Mouse (Mus musculus): Measurements from ENCODE around the gene Plac1. TPM values are rescaled to one million over a fixed set of nuclear protein-coding genes. Genes with fewer than 3 reads are reported as not detected.

Plac1 gene
- polyA plus RNA-seq, 1 experiment from 2014 or later: 6.6 TPM

DNA sequence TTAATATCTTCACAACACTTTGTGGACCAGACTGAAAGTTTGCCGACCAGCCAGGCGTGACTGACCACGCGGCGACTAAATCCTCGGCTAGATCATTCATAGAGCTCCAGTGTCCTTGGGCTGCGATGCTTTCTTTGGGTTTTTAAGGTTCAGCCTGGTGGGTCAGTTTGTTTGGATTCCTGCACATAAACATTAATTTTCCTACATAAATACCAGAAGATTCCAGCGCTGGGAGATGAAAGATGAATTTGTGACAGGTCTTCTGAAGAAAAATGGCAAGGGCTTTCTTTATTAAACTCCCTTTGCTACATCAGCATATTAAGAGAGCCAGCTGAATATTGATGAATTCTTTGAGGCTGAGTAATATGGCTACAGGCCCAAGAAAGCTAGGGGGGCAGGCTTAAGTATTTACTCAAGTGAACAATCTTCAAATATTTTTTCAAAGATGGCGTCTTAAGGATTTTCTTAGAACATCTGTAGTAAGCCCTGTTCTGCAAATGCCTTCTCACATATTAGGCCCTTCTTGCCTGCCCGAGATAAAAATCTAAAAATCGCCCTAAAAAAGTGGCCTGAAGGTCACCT, 180.4 kb downstream of the Plac1 start:
- Histone ChIP-seq H3K27ac (replicated peaks; ENCODE audit: low read depth, low read length) (no peak overlapping the region), H3K4me1 (ENCODE audit: control insufficient read depth, insufficient read depth, low read length) (no peaks in the 10 kb centered on the region), H3K4me3 (ENCODE audit: low read depth, low read length) (no peak overlapping the region), H3K9me3 (replicated peaks; ENCODE audit: control insufficient read depth, low read length) (no peaks in the 10 kb centered on the region), H3K27me3 (ENCODE audit: control insufficient read depth, insufficient read depth, low read length) (no peaks in the 10 kb centered on the region), H3K4me2 (ENCODE audit: low read depth, low read length) (peak overlapping the region; percentile 51), H3K36me3 (replicated peaks; ENCODE audit: control insufficient read depth, insufficient read depth, low read depth, low read length) (no peaks in the 10 kb centered on the region), H3K9ac (replicated peaks; ENCODE audit: low read length) (no peak overlapping the region)
- ATAC-seq (replicated peaks; ENCODE audit: insufficient number of reproducible peaks, low FRiP score, low TSS enrichment, low read depth): no peak
- 33% methylated on average over 11 of the region's 11 CpGs for WGBS
- DNase-seq (ENCODE audit: low spot score): no peak

DNA sequence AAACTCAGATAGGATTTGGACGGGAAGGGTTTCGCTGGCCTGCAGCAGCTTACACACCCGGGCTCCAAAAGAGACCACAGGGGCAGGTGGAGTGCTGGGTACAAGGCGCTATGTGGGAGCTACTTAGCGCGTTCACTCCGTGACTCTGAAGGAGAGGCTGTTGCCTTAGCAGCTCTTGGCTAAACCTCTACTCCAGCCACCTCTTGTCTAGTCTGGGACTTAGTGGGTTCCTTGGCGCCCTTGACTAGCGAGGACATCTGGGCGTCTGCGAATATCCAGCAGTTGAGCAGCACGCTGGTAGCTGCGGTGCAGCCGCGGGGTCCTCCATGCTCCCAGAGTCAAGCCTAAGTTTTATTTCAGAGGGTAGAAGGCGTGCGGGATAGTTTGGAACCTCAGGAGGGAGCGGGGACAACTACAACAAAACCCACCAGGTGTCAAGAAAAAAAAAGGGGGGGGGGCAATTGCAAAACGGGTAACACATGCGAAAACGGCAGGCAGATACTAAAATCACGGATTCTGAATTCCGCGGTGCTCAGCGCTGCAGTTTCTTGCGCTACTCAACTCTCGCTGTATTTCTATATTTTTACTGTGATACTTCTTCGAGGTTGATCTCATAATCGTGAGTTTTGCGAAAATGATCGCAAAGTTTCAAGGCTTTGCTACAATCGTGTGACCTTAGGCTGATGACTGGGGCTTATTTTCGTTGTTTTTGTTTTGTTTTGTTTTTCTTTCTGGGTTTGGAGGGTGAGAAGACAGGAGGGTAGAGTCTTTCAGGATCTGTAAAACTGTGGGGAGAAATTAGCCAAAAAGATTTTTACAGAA, 181.2 kb downstream of the Plac1 start:
- Histone ChIP-seq H3K4me3 (ENCODE audit: low read depth, low read length) (peak overlapping the region; percentile 18), H3K9me3 (replicated peaks; ENCODE audit: control insufficient read depth, low read length) (no peaks in the 10 kb centered on the region), H3K27ac (replicated peaks; ENCODE audit: low read depth, low read length) (no peak overlapping the region), H3K4me2 (ENCODE audit: low read depth, low read length) (peak overlapping the region; percentile 51), H3K4me1 (ENCODE audit: control insufficient read depth, insufficient read depth, low read length) (no peaks in the 10 kb centered on the region), H3K27me3 (ENCODE audit: control insufficient read depth, insufficient read depth, low read length) (no peaks in the 10 kb centered on the region), H3K9ac (replicated peaks; ENCODE audit: low read length) (peak overlapping the region; percentile 32), H3K36me3 (replicated peaks; ENCODE audit: control insufficient read depth, insufficient read depth, low read depth, low read length) (no peaks in the 10 kb centered on the region; the same call in 1 of the 2 replicates)
- WGBS: 13% methylated on average over 33 of the region's 33 CpGs
- ATAC-seq (replicated peaks; ENCODE audit: insufficient number of reproducible peaks, low FRiP score, low TSS enrichment, low read depth) (no peak), DNase-seq (ENCODE audit: low spot score) (peak; percentile 28)

DNA sequence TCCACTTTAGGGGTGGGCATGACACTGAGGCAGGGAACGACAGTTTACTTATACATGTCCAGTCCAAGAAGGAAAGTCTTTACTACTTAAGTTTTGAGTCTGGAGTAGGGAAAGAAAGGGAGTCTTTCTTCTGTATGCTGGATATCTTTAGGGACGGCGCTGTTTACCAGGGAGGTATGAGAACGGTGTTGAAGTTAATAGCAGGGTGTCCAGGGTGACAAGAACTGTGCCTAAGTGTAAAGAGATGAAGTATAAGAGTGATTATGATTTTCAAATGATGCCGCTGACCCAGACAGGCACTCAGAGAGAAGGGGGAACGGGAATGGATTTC, 182.2 kb downstream of the Plac1 start:
- no peaks in the 10 kb centered on the region for H3K4me1 ChIP-seq (ENCODE audit: control insufficient read depth, insufficient read depth, low read length)
- no peak overlapping the region; the same call in 1 of the 2 replicates for H3K27ac ChIP-seq (replicated peaks; ENCODE audit: low read depth, low read length)
- H3K36me3 ChIP-seq (replicated peaks; ENCODE audit: control insufficient read depth, insufficient read depth, low read depth, low read length): no peaks in the 10 kb centered on the region; the same call in 1 of the 2 replicates
- H3K9me3 ChIP-seq (replicated peaks; ENCODE audit: control insufficient read depth, low read length): no peaks in the 10 kb centered on the region
- WGBS: 28% methylated on average over 6 of the region's 6 CpGs
- H3K4me2 ChIP-seq (ENCODE audit: low read depth, low read length): peak overlapping the region; percentile 43
- no peak for DNase-seq (ENCODE audit: low spot score)
- peak overlapping the region; percentile 54; the same call in 1 of the 2 replicates for H3K4me3 ChIP-seq (ENCODE audit: low read depth, low read length)
- ATAC-seq (replicated peaks; ENCODE audit: insufficient number of reproducible peaks, low FRiP score, low TSS enrichment, low read depth): no peak; the same call in 1 of the 2 replicates
- H3K9ac ChIP-seq (replicated peaks; ENCODE audit: low read length): peak overlapping the region; percentile 41
- no peaks in the 10 kb centered on the region for H3K27me3 ChIP-seq (ENCODE audit: control insufficient read depth, insufficient read depth, low read length)

DNA sequence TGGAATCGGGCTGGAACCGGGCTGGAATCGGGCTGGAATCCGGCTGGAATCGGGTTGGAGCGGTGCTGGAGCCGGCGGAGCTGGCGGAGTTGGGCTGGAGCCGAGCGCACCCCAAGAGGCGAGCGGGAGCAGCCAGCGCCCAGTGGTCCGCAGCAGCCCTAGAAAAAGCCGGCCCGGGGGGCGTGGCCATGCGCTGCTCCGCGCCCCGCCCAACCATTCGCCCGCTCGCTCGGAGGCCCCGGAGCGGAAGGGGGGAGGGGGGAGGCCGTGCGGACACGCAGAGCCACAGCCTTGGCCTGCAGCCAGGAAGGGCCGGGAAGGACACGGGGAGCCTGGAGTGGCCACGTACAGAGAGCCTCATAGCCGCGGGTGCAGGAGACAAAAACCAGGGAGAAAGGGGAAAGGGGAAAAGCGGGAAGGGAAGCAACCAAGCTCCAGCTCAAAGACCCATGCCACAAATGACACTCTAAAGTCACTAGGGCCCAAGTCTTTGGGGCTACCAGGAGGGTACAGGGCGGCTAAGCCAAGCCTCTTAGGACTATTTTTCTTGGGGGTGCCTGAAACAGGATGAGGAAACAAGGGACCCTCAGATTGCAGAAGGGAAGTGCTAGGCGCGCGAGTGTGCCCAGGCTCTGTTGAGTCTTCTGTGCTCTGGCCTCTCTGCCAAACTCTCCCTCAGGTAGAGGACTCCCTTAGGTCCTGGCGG, 182.7 kb downstream of the Plac1 start:
- ATAC-seq (replicated peaks; ENCODE audit: insufficient number of reproducible peaks, low FRiP score, low TSS enrichment, low read depth) (peak; percentile 90), DNase-seq (ENCODE audit: low spot score) (peak; percentile 89)
- H3K9ac ChIP-seq (replicated peaks; ENCODE audit: low read length): peak overlapping the region; percentile 71
- 24% methylated on average over 25 of the region's 42 CpGs for WGBS
- no peaks in the 10 kb centered on the region for H3K27me3 ChIP-seq (ENCODE audit: control insufficient read depth, insufficient read depth, low read length)
- H3K9me3 ChIP-seq (replicated peaks; ENCODE audit: control insufficient read depth, low read length): no peaks in the 10 kb centered on the region
- H3K36me3 ChIP-seq (replicated peaks; ENCODE audit: control insufficient read depth, insufficient read depth, low read depth, low read length): no peaks in the 10 kb centered on the region; the same call in 1 of the 2 replicates
- no peaks in the 10 kb centered on the region for H3K4me1 ChIP-seq (ENCODE audit: control insufficient read depth, insufficient read depth, low read length)
- peak overlapping the region; percentile 54 for H3K4me3 ChIP-seq (ENCODE audit: low read depth, low read length)
- H3K4me2 ChIP-seq (ENCODE audit: low read depth, low read length): peak overlapping the region; percentile 43
- peak overlapping the region; percentile 92 for H3K27ac ChIP-seq (replicated peaks; ENCODE audit: low read depth, low read length)

DNA sequence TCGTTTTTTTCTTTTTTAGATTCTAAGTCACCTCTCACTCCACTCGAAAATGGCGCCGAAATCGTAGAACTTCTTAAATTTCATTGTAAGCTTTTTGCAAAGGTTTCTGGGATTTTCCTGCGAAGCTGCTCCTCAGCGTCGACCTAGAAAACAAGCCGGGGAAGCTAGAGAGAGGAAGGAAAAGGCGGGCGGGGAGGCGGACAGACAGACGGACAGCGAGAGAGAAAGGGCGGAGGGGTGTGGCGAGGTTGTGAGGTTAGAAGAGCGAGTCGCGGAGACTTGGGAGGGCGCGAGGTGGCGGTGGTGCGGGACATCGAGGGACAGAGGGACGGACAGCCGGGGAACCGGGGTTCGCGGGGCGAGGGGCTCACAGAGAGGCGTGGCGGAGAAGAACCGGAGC, 183.3 kb downstream of the Plac1 start:
- DNase-seq (ENCODE audit: low spot score): peak; percentile 73
- Histone ChIP-seq H3K4me3 (ENCODE audit: low read depth, low read length) (peak overlapping the region; percentile 54), H3K36me3 (replicated peaks; ENCODE audit: control insufficient read depth, insufficient read depth, low read depth, low read length) (no peaks in the 10 kb centered on the region; the same call in 1 of the 2 replicates), H3K27me3 (ENCODE audit: control insufficient read depth, insufficient read depth, low read length) (no peaks in the 10 kb centered on the region), H3K9me3 (replicated peaks; ENCODE audit: control insufficient read depth, low read length) (no peaks in the 10 kb centered on the region), H3K4me2 (ENCODE audit: low read depth, low read length) (peak overlapping the region; percentile 26), H3K4me1 (ENCODE audit: control insufficient read depth, insufficient read depth, low read length) (no peaks in the 10 kb centered on the region), H3K9ac (replicated peaks; ENCODE audit: low read length) (peak overlapping the region; percentile 71), H3K27ac (replicated peaks; ENCODE audit: low read depth, low read length) (peak overlapping the region; percentile 92)
- no peak for ATAC-seq (replicated peaks; ENCODE audit: insufficient number of reproducible peaks, low FRiP score, low TSS enrichment, low read depth)
- 16% methylated on average over 26 of the region's 33 CpGs for WGBS

DNA sequence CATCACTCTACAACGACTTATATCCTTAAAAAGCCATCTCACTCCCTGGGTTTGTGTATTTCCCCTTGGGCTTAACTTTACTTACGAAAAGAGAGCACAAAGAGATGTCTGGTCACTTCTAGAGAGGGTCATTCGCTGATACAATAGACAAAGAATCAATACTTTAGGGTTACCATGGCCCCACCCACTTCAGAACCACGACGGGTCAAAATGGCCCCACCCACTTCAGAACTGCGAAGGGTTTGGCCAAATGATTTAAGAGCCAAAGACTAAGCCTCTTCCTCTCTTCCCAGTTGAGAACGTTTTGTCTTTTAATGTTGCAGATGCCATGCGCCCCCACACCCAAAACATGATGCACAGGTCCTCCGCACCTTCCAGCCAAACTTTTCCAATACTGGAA, 184.1 kb downstream of the Plac1 start:
- H3K9me3 ChIP-seq (replicated peaks; ENCODE audit: control insufficient read depth, low read length): no peaks in the 10 kb centered on the region
- no peaks in the 10 kb centered on the region; the same call in 1 of the 2 replicates for H3K36me3 ChIP-seq (replicated peaks; ENCODE audit: control insufficient read depth, insufficient read depth, low read depth, low read length)
- H3K27ac ChIP-seq (replicated peaks; ENCODE audit: low read depth, low read length): 0 out of 2 replicates have a peak overlapping the region, but pooled peaks have one; percentile 92
- H3K27me3 ChIP-seq (ENCODE audit: control insufficient read depth, insufficient read depth, low read length): no peaks in the 10 kb centered on the region
- H3K4me3 ChIP-seq (ENCODE audit: low read depth, low read length): peak overlapping the region; percentile 54
- no peaks in the 10 kb centered on the region for H3K4me1 ChIP-seq (ENCODE audit: control insufficient read depth, insufficient read depth, low read length)
- 9% methylated on average over 9 of the region's 9 CpGs for WGBS
- H3K9ac ChIP-seq (replicated peaks; ENCODE audit: low read length): peak overlapping the region; percentile 71
- ATAC-seq (replicated peaks; ENCODE audit: insufficient number of reproducible peaks, low FRiP score, low TSS enrichment, low read depth) (no peak), DNase-seq (ENCODE audit: low spot score) (peak; percentile 49)
- peak overlapping the region; percentile 21 for H3K4me2 ChIP-seq (ENCODE audit: low read depth, low read length)

DNA sequence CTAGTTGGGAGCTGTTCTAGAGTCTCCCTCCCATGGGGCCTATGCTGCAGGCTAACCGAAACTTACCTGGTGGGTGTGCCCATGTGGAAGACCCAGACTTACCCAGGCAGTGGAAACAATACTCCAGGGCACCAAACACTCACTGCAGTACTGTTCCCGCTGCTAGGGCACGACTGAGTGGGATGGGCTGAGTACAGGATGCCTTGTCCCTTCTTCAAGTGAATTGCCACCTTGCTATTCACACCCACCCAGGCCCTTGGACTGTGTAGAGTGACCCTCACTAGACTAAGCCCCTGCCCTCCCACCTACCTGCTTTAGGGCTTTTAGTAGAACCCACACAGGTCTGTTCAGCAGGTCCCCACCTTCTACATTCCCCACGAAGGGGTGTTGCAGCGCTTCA, 186.0 kb downstream of the Plac1 start:
- Histone ChIP-seq H3K4me3 (ENCODE audit: low read depth, low read length) (no peak overlapping the region), H3K27me3 (ENCODE audit: control insufficient read depth, insufficient read depth, low read length) (no peaks in the 10 kb centered on the region), H3K36me3 (replicated peaks; ENCODE audit: control insufficient read depth, insufficient read depth, low read depth, low read length) (no peaks in the 10 kb centered on the region; the same call in 1 of the 2 replicates), H3K9me3 (replicated peaks; ENCODE audit: control insufficient read depth, low read length) (no peaks in the 10 kb centered on the region), H3K4me1 (ENCODE audit: control insufficient read depth, insufficient read depth, low read length) (no peaks in the 10 kb centered on the region), H3K27ac (replicated peaks; ENCODE audit: low read depth, low read length) (no peak overlapping the region), H3K9ac (replicated peaks; ENCODE audit: low read length) (no peak overlapping the region), H3K4me2 (ENCODE audit: low read depth, low read length) (no peak overlapping the region; the same call in 1 of the 2 replicates)
- 0 out of 2 replicates have a peak, but pooled peaks have one; percentile 41 for ATAC-seq (replicated peaks; ENCODE audit: insufficient number of reproducible peaks, low FRiP score, low TSS enrichment, low read depth)
- WGBS: 71% methylated on average over 5 of the region's 5 CpGs
- no peak for DNase-seq (ENCODE audit: low spot score)
